Mouse (Mus musculus) midbrain, postnatal 0 days (tissue): ENCODE data around the gene Anks3. TPM values are rescaled to one million over a fixed set of nuclear protein-coding genes. Genes with fewer than 3 reads are reported as not detected.

Source experiments
- ATAC-seq: fragments of 200-750 bp; cut with Nextera tagmentation; 2 replicates; pipeline ENCODE4 v1.8.0; 2017; ENCODE audit warnings: moderate number of reproducible peaks, mild to moderate bottlenecking, moderate TSS enrichment, moderate library complexity; ENCODE audit not compliant: low FRiP score
- DNase-seq: peaks from one replicate; pipeline ENCODE4 v3.0.0-alpha.2; 2015; ENCODE audit warnings: low spot score
- H3K27ac ChIP-seq: fragments of 300-500 bp; sonication (generic); 2 replicates; pipeline ENCODE4 v1.5.1; 2014; ENCODE audit warnings: low read depth, mild to moderate bottlenecking, low read length, mixed read lengths
- H3K27me3 ChIP-seq: fragments of 300-500 bp; sonication (generic); 2 replicates; pipeline ENCODE4 v1.6.1; 2014; ENCODE audit warnings: low read length, control low read depth, mixed read lengths; ENCODE audit not compliant: insufficient read depth
- H3K36me3 ChIP-seq: fragments of 300-500 bp; sonication (generic); 2 replicates; pipeline ENCODE4 v1.6.1; 2014; ENCODE audit warnings: low read length, control low read depth, mixed read lengths; ENCODE audit not compliant: insufficient read depth
- H3K4me1 ChIP-seq: fragments of 300-500 bp; sonication (generic); 2 replicates; pipeline ENCODE4 v1.6.1; 2014; ENCODE audit warnings: mild to moderate bottlenecking, control low read depth, antibody characterized with exemption, low read length, mixed read lengths; ENCODE audit not compliant: insufficient read depth
- H3K4me2 ChIP-seq: fragments of 300-500 bp; sonication (generic); 2 replicates; pipeline ENCODE4 v1.6.1; 2014; ENCODE audit warnings: low read depth, mild to moderate bottlenecking, low read length, mixed read lengths; ENCODE audit not compliant: poor library complexity, severe bottlenecking
- H3K4me3 ChIP-seq: fragments of 300-500 bp; sonication (generic); 2 replicates; pipeline ENCODE4 v1.5.1; 2014; ENCODE audit warnings: low read depth, mild to moderate bottlenecking, low read length, moderate library complexity
- H3K9ac ChIP-seq: fragments of 300-500 bp; sonication (generic); replicated peaks from 2 replicates; pipeline ENCODE4 v1.6.1; 2014; ENCODE audit warnings: mild to moderate bottlenecking, low read length, moderate library complexity, mixed read lengths; ENCODE audit not compliant: poor library complexity, severe bottlenecking
- H3K9me3 ChIP-seq: fragments of 300-500 bp; sonication (generic); 2 replicates; pipeline ENCODE4 v1.6.1; 2016; ENCODE audit warnings: low read length, control low read depth
- CTCF ChIP-seq: IDR thresholded peaks from 2 replicates; pipeline ENCODE4 v1.5.1; 2016; ENCODE audit warnings: antibody characterized with exemption, mild to moderate bottlenecking
- WGBS: fragments of 180-500 bp; shearing (Covaris S2); extraction: QIAGEN DNeasy Blood & Tissue Kit; methylation state at CpG from one replicate; pipeline ENCODE4 v1.1.7; 2014; 5-methylcytosine and 5-hydroxymethylcytosine counted together
- polyA plus RNA-seq: library from polyadenylated mRNA; unstranded; fragments of >200 nt; fragmentation: Nextera tagmentation; extraction: Ambion mirVana; gene quantifications from 2 replicates; pipeline ENCODE4 v1.2.1, GENCODE M21; 2015
- total RNA-seq: library from RNA; depleted of rRNA; stranded (reverse); fragments of >200 nt; gene quantifications from 2 replicates; pipeline ENCODE4 v1.2.3, GENCODE M21; 2014

Gene Anks3
- total and polyA plus RNA-seq, 2 experiments from 2014 or later, result 36.7 to 44.3 TPM

GRCm38 (mm10) chr16:4932429-4932828, 31.6 kb downstream of the Anks3 start:
- Histone ChIP-seq H3K4me1 (no peaks in the 10 kb centered on the region), H3K36me3 (peaks cover 77% of the 10 kb centered on the region), H3K9me3 (no peaks in the 10 kb centered on the region), H3K9ac (no peak overlapping the region), H3K27me3 (no peaks in the 10 kb centered on the region), H3K4me3 (no peak overlapping the region), H3K27ac (no peak overlapping the region), H3K4me2 (no peak overlapping the region)
- ATAC-seq (no peak), DNase-seq (peak; percentile 40)
- TF ChIP-seq CTCF, result no peak
- WGBS, result 79% methylated on average over 3 of the region's 3 CpGs

- Histone ChIP-seq H3K9ac (no peak overlapping the region), H3K4me2 (no peak overlapping the region), H3K9me3 (no peaks in the 10 kb centered on the region), H3K27me3 (no peaks in the 10 kb centered on the region), H3K4me3 (no peak overlapping the region), H3K4me1 (no peaks in the 10 kb centered on the region), H3K27ac (no peak overlapping the region), H3K36me3 (peaks cover 78% of the 10 kb centered on the region)
- TF ChIP-seq CTCF, result no peak
- DNase-seq (no peak), ATAC-seq (no peak)
- 94% methylated on average over 2 of the region's 2 CpGs for WGBS
Observed at GRCm38 (mm10) chr16:4928474-4928873, 35.5 kb downstream of the Anks3 start.

DNA sequence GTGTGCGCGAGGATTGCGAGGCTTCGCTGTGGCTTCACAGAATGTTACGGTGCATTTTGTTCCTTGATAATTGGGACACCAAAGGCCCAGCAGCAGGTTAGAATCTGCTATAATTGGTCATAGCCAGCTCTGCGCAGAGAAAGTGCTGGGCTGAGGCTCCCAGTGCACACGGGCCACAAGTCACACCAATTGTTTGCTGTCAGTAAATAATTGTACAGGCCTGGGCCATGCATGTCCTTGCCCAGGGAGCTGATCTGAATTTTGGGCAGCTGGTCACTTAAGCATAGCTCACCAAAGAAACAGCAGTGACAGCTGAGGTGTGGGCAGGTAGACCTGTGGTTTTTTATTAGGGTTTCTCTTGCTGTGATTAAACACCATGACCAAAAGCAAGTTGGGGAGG, 36.0 kb downstream of the Anks3 start:
- 97% methylated on average over 7 of the region's 7 CpGs for WGBS
- Histone ChIP-seq H3K27me3 (no peaks in the 10 kb centered on the region), H3K9ac (no peak overlapping the region), H3K9me3 (no peaks in the 10 kb centered on the region), H3K4me2 (no peak overlapping the region), H3K4me1 (no peaks in the 10 kb centered on the region), H3K4me3 (no peak overlapping the region), H3K36me3 (peaks cover 78% of the 10 kb centered on the region), H3K27ac (no peak overlapping the region)
- no peak for TF ChIP-seq CTCF
- ATAC-seq (no peak), DNase-seq (no peak)

- no peaks in the 10 kb centered on the region for H3K27me3 ChIP-seq
- no peak overlapping the region for H3K4me3 ChIP-seq
- no peaks in the 10 kb centered on the region for H3K9me3 ChIP-seq
- no peak overlapping the region for H3K27ac ChIP-seq
- DNase-seq (no peak), ATAC-seq (no peak)
- H3K9ac ChIP-seq, result no peak overlapping the region
- TF ChIP-seq CTCF, result no peak
- no peak overlapping the region for H3K4me2 ChIP-seq
- WGBS, result 94% methylated on average over 5 of the region's 5 CpGs
- H3K4me1 ChIP-seq, result no peaks in the 10 kb centered on the region
- H3K36me3 ChIP-seq, result peaks cover 82% of the 10 kb centered on the region
Observed at GRCm38 (mm10) chr16:4923996-4924395, 40.0 kb downstream of the Anks3 start.

- no peak for ATAC-seq
- Histone ChIP-seq H3K4me1 (no peaks in the 10 kb centered on the region), H3K4me2 (no peak overlapping the region), H3K27ac (no peak overlapping the region), H3K27me3 (no peaks in the 10 kb centered on the region), H3K9ac (no peak overlapping the region), H3K4me3 (no peak overlapping the region), H3K36me3 (peaks cover 74% of the 10 kb centered on the region), H3K9me3 (no peaks in the 10 kb centered on the region)
- WGBS, result 94% methylated on average over 6 of the region's 6 CpGs
- no peak for TF ChIP-seq CTCF
- DNase-seq, result no peak
Observed at GRCm38 (mm10) chr16:4922481-4922880, 41.5 kb downstream of the Anks3 start.

GRCm38 (mm10) chr16:4920556-4920955, 43.4 kb downstream of the Anks3 start:
- peaks cover 69% of the 10 kb centered on the region for H3K36me3 ChIP-seq

More at GRCm38 (mm10) chr16:4920556-4920955, 43.4 kb downstream of the Anks3 start:
- no peak overlapping the region for H3K4me3 ChIP-seq
- no peak overlapping the region for H3K27ac ChIP-seq
- no peak for TF ChIP-seq CTCF
- no peak overlapping the region for H3K9ac ChIP-seq
- no peaks in the 10 kb centered on the region for H3K4me1 ChIP-seq
- no peak overlapping the region for H3K4me2 ChIP-seq
- ATAC-seq (no peak), DNase-seq (no peak)
- no peaks in the 10 kb centered on the region for H3K27me3 ChIP-seq
- 75% methylated on average over 4 of the region's 4 CpGs for WGBS
- no peaks in the 10 kb centered on the region for H3K9me3 ChIP-seq
